Mouse (Mus musculus) adrenal gland, adult (tissue): ENCODE results near the gene Armh3.
"Not testable (repeated sequence)": the region's sequence is repeated elsewhere in the genome, so short reads cannot be mapped to it uniquely, and the experiment has no call there.

Experiments
- DNase-seq, 2 experiments: peaks; one replicate each; pipeline ENCODE4 v3.0.0; 2022 to 2023; ENCODE audit warnings: low spot score in 1 of 2; ENCODE audit not compliant: inconsistent age in 2 of 2

The Armh3 gene

DNA sequence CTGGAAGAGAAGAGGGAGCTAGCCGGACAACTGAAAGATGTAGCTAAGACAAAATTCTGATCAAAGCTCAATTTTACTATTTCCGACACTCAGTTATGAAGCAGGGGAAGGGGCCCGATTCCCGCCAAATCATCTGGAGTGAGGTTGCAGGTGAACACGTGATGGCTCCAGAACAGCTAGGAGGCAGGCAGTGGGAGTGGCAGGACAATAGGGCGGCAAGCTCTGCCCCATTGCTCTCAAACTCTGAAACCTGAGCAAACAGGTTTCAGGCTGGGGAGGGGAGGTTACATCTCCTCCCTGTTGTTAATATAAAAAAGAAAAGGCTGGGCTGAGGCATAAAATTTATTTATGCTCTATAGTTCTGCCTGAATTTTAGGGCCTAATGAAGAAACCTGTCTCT is 4.8 kb downstream of the Armh3 start:
- not testable (repeated sequence) for DNase-seq

DNA sequence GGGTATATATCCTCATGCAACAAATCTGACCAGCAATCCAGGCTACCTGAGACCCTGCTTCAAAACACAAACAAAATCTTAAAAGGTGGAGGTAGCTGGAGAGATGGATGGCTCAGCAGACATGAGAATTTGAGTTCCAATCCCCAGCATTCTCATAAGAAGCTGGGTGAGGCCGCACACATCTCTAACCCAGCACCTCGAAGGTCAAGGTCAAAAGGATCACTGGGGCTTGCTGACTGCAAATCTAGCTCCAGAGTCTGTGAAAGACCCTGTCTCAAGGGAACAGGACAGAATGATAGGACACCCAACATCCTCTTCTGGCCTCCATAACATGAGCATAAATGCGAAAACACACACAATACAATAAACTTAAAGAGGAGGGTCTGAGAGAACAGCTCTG is 7.1 kb downstream of the Armh3 start:
- DNase-seq, result no peak

DNA sequence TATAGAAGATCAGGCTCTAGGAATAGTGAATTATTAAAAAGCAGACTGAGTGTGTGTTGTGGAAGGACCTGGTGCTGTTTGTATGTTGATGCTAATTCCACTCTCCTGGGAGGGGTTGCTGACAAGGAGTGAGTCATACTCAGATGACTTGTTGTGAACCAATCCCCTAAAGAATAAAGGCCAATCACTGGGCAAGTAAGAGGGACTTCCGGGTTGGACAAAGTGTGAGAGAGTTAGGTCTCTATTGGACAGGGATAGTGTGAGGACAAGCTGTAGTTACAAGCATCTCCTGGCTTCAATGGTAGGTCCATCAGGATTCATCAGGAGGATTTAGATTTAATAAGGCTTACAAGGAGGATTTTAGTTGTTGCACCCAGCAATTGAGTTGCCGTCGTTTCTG is 10.1 kb downstream of the Armh3 start:
- no peak for DNase-seq

DNA sequence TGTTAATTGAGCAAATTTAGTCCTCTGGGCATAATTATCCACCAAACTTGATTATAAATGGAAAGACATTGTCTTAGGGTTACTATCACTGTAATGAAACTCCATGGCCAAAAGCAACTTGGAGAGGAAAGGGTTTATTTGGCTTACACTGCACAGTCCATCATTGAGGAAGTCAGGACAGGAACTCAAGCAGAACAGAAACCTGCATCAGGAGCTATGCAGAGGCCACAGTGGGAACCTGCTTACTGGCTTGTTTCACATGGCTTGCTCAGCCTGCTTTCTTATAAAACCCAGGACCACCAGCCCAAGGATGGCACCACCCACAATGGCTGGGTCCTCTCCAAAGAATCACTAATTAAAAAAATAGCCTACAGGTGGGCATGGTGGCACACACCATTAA is 13.9 kb downstream of the Armh3 start:
- peak in 1 of 2 experiments; percentile 23 for DNase-seq

DNA sequence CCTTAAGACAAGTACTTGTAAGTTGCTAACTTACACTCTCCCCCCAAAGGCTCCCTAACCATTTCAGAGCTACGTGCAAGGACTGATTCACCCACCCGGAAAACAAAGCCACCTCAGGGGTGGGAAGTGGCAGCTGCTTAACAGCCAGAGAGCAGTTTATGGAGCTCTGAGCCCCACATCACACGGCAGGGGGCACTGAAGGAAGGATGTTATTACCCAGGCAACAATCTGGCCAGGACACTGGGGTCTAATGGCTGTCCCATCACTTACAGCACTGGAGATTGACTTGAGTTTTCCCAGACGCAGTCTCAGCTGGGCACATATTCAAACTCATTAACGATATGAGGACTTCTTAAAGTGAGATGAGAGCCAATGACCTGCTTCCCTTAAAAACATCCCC is 37.5 kb downstream of the Armh3 start:
- no peak for DNase-seq

DNA sequence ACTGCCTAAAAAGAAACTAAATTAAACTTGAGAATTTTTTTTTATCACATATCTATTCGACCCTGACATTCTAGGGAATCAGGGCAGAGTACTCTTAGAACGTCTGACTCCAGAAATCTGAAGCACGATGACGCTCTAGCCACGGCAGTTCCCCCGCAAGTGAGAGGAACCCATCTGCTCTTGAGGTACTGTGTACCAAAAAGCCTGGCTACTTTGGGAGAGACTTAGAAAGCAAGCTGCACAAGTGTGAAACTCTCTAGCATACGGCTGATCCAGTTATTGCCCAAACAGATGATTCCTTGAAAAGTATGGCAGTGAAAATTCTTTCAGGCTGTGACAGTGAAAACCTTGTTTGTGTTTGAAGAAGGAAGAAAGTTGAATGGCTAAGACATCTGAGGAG is 41.6 kb downstream of the Armh3 start:
- DNase-seq, result peak; percentile 55 to 73

DNA sequence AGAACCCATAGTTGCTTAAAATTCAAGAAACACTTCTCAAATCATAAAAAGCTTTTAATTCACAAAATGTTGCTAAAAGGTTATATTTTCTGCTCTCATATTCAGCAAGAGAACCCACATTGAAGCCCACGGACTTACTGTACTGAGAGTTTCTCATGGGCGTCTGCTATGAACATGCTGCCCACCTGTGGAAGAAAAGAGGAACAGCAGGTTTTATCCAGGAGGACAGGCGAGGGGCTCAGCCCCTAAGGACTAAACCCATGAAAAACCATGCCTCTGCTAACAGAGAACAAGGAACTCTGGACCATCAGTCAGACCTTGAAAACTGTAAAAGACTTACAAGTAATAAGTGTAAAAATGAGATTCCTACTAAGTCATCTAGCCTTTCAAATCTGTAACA is 45.0 kb downstream of the Armh3 start:
- DNase-seq, result peak; percentile 12 to 74

DNA sequence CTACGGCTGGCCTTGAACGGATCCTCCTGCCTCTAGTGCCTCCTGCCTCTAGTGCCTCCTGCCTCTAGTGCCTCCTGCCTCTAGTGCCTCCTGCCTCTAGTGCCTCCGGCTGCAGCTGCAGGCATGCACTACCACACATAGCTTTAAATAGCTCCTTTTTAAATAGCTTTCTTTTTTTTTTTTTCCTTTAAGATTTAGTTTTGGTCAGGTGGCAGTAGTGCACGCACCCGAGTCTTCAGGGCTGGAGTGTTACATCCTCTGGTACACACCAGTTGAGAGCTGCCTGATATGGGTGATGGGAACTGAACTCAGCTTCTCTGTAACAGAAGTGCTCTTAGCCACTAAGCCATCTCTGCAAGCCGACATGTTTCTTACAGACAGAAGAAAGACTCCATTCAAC is 49.1 kb downstream of the Armh3 start:
- no peak for DNase-seq

DNA sequence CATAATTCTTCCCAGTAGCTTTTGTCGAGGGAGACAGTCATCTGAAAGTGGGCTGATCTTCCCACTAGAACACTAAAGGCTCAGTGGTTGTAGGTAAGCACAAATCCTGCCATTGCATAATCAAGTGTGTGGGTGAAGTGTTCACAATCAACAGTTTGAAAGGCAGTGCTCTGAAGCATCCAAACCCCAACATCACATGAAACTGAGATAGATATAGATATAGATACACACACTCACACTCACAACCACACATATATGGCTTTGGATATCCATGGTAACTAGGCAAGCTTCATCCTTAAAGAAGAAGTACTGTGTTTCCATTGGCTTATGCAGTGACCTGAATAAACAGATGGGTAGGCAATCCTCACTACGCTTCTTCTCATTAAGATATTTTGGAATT is 50.5 kb downstream of the Armh3 start:
- DNase-seq, result no peak

DNA sequence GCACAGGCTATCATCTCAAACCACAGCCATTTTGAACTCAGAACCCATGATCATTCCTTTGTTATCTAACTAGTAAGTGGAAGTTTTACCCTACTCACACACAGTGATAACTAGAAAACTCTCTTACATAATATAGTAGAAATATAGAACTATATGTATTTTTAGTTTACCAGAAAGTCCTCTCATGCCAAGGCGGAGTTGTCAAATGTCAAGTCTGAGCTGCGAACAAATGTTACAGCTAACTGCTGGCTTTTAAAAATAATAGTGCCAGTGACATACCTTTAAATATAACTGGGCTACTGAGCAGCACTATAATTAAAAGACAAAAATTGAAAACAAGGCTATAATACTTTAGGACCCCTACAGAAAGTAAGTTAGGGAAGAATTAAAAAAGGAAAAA is 51.0 kb downstream of the Armh3 start:
- DNase-seq, result no peak

DNA sequence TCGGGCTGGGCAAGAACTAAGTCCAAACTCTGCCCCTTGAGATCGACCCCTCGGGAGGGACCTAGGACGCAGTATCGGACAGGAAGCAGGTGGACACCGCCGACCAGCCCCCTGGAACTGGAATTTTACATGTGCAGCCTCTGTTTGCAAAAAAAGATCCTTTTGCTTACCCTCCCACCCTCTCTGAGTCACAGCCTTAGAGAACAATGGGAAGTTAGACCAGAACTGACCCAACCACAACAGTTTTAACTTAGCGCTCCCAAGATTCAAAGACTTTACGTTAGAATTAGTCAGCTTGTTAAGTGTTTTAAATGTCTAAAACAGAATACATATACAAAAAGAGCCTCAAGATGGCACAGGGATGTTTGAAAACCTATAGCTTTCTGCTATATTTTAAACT is 51.7 kb downstream of the Armh3 start:
- no peak for DNase-seq

DNA sequence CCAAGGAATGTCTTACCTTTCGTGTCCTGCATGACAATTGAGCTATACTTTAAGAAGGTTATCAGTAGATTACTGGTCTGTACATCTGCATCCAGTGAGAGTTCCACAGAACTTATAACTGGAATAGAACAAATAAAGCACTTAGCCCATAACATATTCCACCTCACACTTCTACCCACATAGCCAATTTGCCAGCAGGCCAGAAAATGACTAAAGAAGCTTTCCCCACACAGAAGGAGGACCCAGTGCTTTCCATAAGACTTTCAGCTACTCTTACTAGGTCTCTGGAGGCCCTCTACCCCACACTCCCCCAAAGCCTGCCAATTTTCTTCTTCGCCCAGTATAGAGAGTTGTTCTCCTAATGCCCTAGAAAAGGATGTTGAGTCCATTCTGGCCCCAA is 52.3 kb downstream of the Armh3 start:
- DNase-seq, result no peak

DNA sequence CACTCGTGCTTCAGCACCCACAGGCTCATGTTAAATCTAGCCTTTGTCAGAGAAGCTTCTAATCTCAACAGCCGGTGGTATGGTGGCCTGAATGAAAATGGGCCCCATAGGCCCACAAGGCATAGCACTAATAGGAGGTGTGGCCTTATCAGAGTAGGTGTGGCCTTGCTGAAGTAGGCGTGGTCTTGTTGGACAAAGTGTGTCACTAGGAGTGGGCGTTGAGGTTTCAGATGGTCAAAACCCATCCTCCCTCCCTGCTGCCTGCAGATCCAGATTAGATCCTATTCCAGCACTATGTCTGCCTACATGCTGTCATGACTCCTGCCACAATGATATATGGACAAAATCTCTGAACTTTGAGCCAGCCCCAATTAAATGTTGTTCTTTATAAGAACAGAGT is 54.5 kb downstream of the Armh3 start:
- no peak for DNase-seq

DNA sequence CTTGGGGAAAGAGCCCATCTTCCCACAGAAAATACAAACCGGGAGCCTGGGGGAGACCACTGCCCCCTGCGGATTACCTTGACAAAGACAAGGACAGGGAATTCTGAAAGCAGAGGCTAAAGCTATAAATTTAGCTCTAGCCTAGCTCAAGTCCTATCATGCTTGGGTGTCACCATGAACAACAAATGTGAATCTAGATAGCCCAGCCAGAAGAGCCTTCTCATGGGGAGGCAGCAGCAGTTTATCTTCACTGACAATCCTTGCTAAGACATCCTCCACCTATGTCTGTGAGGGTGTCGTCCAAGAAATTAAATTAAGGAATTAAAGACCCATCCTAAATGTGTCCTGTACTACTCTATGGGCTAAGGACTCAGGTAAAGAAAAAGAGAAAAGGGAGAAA is 60.2 kb downstream of the Armh3 start:
- DNase-seq, result no peak

DNA sequence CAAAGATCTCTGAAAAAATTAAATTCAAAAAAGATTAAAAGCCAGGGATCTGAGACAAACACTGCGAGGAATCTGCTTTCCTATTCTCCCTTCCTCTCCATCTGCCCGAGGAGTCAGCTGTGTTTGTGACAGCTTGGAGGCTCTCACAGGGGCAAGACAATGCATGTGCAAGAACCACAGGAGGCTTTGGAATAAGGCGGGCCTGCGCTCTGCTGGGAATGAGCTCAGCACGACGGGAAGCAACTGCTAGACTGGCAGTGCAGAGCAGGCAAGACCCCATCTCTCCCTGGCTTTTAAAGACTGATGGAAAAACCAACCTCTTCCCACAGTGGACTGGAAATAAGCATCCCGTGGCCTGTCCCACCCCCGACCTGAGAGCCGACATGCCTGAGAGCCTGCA is 60.8 kb downstream of the Armh3 start:
- DNase-seq, result no peak

DNA sequence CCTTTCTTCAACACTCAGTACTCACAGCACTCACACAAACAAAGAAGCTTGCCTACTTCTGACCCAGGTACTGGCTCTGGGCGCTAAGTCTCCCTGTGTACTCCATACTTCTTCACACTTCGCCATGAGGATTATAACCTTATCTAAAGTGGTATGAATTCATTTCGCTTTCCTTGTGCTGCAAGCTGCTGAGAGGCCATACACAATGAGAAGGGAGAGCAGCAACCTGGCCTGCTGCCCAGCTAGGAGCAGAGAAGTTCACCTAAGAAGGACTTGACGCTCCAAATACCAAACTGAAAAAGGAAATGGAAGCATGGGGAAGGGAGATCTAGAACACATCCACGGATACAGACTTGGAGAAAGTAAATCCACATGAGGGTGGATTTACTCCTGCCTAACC is 71.1 kb downstream of the Armh3 start:
- no peak for DNase-seq

DNA sequence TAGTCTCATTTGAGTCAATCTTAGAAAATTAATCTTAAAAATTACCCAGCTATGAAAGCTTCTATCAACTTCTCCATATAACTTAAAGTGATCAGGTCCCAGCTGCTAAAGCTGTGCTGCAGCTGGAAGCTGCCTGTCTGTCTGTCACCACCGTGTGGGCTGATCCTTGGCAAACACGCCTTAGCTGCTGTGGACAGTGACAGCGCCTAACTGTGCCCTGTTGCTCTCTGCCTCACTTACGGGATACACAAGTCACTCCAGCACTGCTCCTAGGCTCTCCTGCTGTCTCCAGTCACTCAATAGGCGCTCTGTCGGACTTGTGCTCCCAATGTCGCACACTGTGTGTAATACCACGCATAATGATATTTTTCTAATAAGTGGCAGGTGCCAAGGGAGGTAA is 71.9 kb downstream of the Armh3 start:
- no peak for DNase-seq

DNA sequence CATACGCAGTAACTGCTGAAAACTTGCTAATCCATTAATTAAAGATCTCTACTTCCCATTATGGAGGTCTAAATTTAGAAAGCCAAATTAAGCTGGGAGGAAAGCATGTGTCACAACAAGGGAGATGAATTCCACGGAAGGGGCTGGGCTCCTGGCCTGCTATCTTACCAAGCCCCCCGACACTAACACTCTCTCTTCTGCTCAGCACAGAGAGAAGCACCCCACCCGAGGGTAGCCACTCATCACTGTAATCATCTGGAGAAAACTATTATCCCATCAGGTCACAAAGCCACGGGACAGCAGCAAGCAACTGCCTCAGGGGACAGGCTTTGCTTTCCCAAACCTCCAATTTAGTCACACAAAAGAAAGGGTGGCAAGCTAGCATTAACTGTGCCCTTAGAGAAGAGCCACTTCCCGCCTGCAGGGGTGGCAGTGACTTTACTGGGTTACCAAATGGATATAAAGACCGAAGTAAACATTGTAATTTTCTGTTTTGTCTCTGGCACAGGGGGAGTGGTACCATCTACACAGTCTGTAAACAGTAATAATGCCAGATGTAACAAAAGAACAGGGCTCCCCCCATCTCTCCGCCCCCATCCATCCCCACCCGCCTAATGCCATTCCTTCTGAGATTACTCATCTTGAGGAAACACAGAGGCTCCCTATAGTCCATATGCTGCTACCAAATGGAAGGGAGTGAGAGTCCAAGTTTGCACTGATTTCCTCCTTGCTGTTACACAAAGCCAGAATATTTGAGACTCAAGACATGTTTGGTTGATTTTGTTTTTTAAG is 77.8 kb downstream of the Armh3 start:
- DNase-seq, result no peak

DNA sequence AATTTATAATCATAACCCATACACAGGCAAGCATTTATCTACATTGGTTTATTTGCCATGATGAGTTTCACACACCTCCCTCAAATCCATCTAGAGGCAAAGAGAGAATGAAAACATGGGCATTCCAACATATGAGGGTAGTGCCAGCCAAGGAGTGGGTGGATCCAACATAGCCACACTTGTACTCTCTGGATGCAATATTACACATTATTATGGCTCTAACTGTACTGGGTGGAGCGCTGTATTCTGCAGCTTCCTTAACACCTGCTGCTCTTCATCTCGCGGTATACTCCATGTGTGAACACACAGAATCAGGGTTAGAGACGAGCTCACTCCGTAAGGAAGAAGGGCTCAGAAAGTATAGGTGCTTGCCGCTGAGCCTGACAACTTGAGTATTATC is 79.9 kb downstream of the Armh3 start:
- no peak for DNase-seq

DNA sequence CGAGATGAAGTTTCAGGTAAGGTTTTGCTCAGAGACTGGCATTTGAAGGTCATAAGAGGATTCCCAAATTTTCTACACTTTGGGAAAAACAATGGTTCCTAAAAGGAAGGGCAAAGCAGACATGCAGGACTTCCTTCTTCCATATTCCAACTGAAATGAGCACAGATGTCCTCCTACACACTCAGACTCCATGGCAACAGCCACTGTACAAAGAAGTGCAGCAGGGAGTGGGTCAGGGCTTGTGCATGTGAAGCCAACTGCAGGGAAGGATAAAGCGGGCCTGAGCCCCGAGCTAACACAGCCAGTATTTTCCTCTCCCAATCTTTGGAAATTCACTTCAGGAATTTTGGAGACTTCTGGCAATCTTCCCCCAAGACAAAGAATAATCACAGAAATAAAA is 80.4 kb downstream of the Armh3 start:
- no peak for DNase-seq

DNA sequence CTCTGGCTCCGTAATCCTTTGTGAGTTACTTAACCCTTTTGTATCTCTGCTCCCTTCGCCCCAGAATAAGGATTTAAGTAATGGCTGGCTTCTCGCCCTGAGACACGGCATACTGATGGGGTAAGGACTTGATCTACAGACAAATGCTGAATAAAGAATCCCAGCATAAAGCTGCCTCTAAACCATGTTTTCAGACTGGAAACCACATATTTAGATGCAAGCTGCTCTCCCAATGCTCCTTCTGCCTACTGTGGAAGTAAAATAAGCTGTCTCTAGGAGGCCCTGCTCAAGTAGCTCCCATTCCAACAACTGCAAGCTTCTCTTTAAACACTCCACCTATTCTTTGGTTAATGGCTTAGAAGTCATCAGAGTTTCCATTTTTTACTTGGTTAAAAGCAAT is 81.8 kb downstream of the Armh3 start:
- no peak for DNase-seq

DNA sequence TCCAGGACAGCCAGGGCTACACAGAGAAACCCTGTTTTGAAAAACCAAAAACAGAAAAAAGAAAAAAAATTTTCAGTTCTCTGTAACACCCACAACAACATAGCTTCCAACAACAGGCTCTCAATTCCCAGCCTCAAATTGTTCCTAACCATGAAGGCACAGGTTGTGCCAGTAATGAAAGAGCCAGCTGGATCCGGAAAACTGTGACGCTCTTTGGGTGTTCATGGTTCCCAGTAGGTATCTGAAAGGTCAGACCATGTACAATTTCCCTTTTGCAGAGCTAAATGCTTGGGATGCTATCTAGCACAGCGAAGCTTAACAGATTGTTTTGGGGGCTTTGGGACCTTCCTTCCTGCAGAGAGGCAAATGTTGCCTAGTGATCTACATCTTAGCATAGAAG is 82.3 kb downstream of the Armh3 start:
- no peak for DNase-seq

DNA sequence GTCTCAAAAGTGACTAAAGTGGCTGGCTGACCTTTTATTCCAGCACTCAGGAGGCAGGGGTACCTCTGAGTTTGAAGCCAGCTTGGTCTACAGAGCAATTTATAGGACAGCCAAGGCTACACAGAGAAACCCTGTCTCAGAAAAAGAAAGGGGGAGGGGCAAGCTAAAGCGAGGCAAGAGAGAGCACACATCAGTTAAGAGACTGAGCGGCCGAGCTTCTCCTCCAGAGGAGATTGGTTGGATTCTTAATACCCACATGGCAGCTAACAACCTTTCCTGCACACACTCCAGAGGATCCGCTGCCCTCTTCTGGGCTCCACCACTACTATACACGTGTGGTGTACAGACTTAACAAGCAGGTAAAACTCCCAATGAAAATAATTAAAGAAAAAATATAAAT is 85.3 kb downstream of the Armh3 start:
- DNase-seq, result no peak
